Mouse (Mus musculus): ENCODE measurements around the gene Acta2.

- TF ChIP-seq CTCF (IDR thresholded peaks at IDR 0.05; ENCODE audit: borderline replicate concordance, control insufficient read depth, extremely low read depth, insufficient read depth, low read length, poor library complexity) (no peak), POLR2A (IDR thresholded peaks at IDR 0.05; ENCODE audit: control insufficient read depth, extremely low read depth, insufficient read depth, low read length, poor library complexity) (no peak)
Measured at GRCm38 (mm10) chr19:34213251-34213645, 42.1 kb downstream of the Acta2 start.
